Mouse (Mus musculus) heart, embryonic 15.5 days (tissue): Measurements from ENCODE around the gene Gm10663. TPM values are rescaled to one million over a fixed set of nuclear protein-coding genes. Genes with fewer than 3 reads are reported as not detected.

Source experiments
- ATAC-seq: fragments of 200-750 bp; cut with Nextera tagmentation; replicated peaks from 2 replicates; pipeline ENCODE4 v1.8.0; 2017; ENCODE audit warnings: low read depth, moderate TSS enrichment; ENCODE audit not compliant: insufficient number of reproducible peaks, insufficient read depth, low FRiP score
- H3K27ac ChIP-seq: fragments of 300-500 bp; sonication (generic); 2 replicates; pipeline ENCODE4 v1.5.1; 2015; ENCODE audit warnings: mild to moderate bottlenecking, inconsistent platforms
- H3K27me3 ChIP-seq: fragments of 300-500 bp; sonication (generic); 2 replicates; pipeline ENCODE4 v1.6.1; 2015; ENCODE audit warnings: inconsistent platforms
- H3K36me3 ChIP-seq: fragments of 300-500 bp; sonication (generic); 2 replicates; pipeline ENCODE4 v1.6.1; 2015; ENCODE audit warnings: mild to moderate bottlenecking, inconsistent platforms
- H3K4me1 ChIP-seq: fragments of 300-500 bp; sonication (generic); replicated peaks from 2 replicates; pipeline ENCODE4 v1.6.1; 2015; ENCODE audit warnings: inconsistent platforms
- H3K4me2 ChIP-seq: fragments of 300-500 bp; sonication (generic); 2 replicates; pipeline ENCODE4 v1.6.1; 2015; ENCODE audit warnings: inconsistent platforms, mild to moderate bottlenecking, moderate library complexity
- H3K4me3 ChIP-seq: fragments of 300-500 bp; sonication (generic); 2 replicates; pipeline ENCODE4 v1.5.1; 2015; ENCODE audit warnings: mild to moderate bottlenecking, inconsistent platforms
- H3K9ac ChIP-seq: fragments of 300-500 bp; sonication (generic); 2 replicates; pipeline ENCODE4 v1.6.1; 2015; ENCODE audit warnings: mild to moderate bottlenecking, inconsistent platforms
- H3K9me3 ChIP-seq: fragments of 300-500 bp; sonication (generic); replicated peaks from 2 replicates; pipeline ENCODE4 v1.6.1; 2016; ENCODE audit warnings: inconsistent platforms
- WGBS: fragments of 180-500 bp; shearing (Covaris S2); methylation state at CpG from one replicate; pipeline ENCODE4 v1.1.7; 2015; ENCODE audit warnings: mixed read lengths; 5-methylcytosine and 5-hydroxymethylcytosine counted together
- polyA plus RNA-seq: library from polyadenylated mRNA; unstranded; fragments of >200 nt; fragmentation: Nextera tagmentation; extraction: Ambion mirVana; gene quantifications from 2 replicates; pipeline ENCODE4 v1.2.1, GENCODE M21; 2015

The Gm10663 gene
- polyA plus RNA-seq, 1 experiment from 2014 or later: not detected

GRCm38 (mm10) chr8:65053554-65053953 is 21.3 kb upstream of the Gm10663 start:
- ATAC-seq: no peak
- WGBS: 78% methylated on average over 3 of the region's 3 CpGs
- H3K36me3 ChIP-seq: no peaks in the 10 kb centered on the region

DNA sequence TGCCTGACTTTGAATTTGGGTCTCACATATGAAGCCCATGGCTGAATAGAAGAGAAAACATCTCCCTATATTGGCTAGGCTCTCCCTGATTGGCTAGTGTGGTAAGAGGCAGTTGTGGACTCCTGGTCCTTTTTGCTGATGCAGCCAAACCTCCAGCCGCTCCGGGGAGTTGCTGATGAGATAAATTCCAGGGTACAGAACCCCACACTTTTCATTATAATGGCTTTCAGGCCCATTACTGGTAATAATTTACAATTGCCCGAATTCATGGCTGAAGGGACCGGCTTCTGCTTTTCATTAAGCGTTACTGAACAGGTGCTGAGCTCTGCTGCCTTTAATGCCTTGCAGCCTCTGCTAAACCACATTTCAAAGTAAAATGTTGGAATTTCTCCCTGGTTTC is 20.9 kb upstream of the Gm10663 start:
- no peak for ATAC-seq
- Histone ChIP-seq H3K27ac (no peak overlapping the region), H3K4me2 (no peak overlapping the region), H3K4me1 (no peaks in the 10 kb centered on the region), H3K27me3 (no peaks in the 10 kb centered on the region), H3K9ac (no peak overlapping the region), H3K4me3 (no peak overlapping the region), H3K36me3 (no peaks in the 10 kb centered on the region), H3K9me3 (no peaks in the 10 kb centered on the region)
- 68% methylated on average over 5 of the region's 5 CpGs for WGBS

More at GRCm38 (mm10) chr8:65053554-65053953, 21.3 kb upstream of the Gm10663 start:
- no peak overlapping the region for H3K27ac ChIP-seq
- no peaks in the 10 kb centered on the region for H3K4me1 ChIP-seq
- no peak overlapping the region for H3K4me3 ChIP-seq
- no peaks in the 10 kb centered on the region for H3K9me3 ChIP-seq
- H3K9ac ChIP-seq: no peak overlapping the region
- H3K27me3 ChIP-seq: no peaks in the 10 kb centered on the region
- no peak overlapping the region for H3K4me2 ChIP-seq

DNA sequence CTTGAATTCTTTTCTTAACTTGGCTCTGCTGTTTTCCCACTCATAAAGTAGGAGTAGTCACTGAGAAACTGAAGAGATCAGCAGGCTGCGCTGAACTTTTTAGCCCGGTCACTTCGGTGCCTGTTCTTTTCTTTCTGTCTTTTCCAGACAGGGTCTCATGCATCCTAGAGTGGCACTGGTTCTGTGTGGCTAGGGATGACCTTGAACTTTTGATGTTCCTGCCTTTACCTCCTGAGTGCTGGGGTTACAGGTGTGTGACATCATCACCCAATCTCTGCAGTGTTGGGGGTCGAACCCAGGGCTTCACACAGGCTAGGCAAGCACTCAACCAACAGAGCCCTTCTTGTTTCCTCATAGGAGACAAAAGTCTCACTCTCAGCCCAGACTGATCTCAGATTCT is 18.1 kb upstream of the Gm10663 start:
- WGBS: 84% methylated on average over 4 of the region's 4 CpGs
- Histone ChIP-seq H3K4me3 (no peak overlapping the region), H3K9ac (no peak overlapping the region), H3K27ac (no peak overlapping the region), H3K36me3 (no peaks in the 10 kb centered on the region), H3K9me3 (no peaks in the 10 kb centered on the region), H3K4me2 (no peak overlapping the region), H3K27me3 (no peaks in the 10 kb centered on the region), H3K4me1 (no peaks in the 10 kb centered on the region)
- no peak for ATAC-seq

DNA sequence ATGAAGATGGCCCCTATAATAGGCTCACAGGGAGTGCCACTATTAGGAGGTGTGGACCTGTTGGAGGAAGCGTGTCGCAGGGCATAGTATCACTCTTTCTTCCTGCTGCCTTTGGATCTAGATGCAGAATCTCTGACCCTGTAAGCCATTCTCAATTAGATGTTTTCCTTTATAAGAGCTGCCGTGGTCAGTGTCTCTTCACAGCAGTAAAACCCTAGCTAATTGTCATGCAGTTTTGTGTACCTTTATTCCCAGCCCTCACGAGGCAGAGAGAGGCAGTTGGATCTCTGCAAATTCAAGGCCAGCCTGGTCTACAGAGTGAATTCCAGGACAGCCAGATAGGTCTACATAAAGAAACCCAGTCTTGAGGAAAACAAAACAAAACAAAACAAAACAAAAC is 12.6 kb upstream of the Gm10663 start:
- 86% methylated on average over 4 of the region's 4 CpGs for WGBS
- no peak overlapping the region for H3K27ac ChIP-seq

GRCm38 (mm10) chr8:65064071-65064470 is 10.8 kb upstream of the Gm10663 start:
- Histone ChIP-seq H3K4me3 (no peak overlapping the region), H3K9me3 (no peaks in the 10 kb centered on the region), H3K9ac (no peak overlapping the region), H3K4me2 (no peak overlapping the region), H3K36me3 (no peaks in the 10 kb centered on the region), H3K27ac (no peak overlapping the region), H3K4me1 (no peaks in the 10 kb centered on the region), H3K27me3 (no peaks in the 10 kb centered on the region)
- no peak for ATAC-seq
- WGBS: 45% methylated on average over 2 of the region's 2 CpGs

More for the DNA sequence above, 12.6 kb upstream of the Gm10663 start:
- ATAC-seq: no peak
- no peak overlapping the region for H3K9ac ChIP-seq
- no peaks in the 10 kb centered on the region for H3K9me3 ChIP-seq
- no peak overlapping the region for H3K4me2 ChIP-seq
- no peaks in the 10 kb centered on the region for H3K4me1 ChIP-seq
- H3K36me3 ChIP-seq: no peaks in the 10 kb centered on the region
- no peak overlapping the region for H3K4me3 ChIP-seq
- H3K27me3 ChIP-seq: no peaks in the 10 kb centered on the region

GRCm38 (mm10) chr8:65065622-65066021 is 9.2 kb upstream of the Gm10663 start:
- no peak overlapping the region for H3K9ac ChIP-seq

DNA sequence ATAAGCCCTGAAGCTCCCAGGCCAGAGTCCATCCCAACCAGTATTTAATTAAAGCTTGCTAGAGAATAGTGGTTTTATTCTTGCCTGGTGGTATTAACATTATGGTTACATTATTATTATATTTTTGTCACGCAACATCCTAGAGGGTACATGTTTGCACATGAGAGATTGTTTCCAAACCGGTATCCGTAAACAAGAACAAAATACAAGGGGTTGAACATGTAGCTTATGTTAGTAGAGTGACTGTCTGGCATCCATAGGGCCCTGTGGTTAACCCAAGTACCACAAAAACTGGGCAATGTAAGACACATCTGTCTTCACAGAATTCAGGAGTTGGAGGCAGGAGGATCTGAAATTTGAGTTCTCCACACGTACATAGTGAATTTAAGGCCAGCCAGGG is 7.8 kb upstream of the Gm10663 start:
- WGBS: 92% methylated on average over 4 of the region's 4 CpGs
- no peak overlapping the region for H3K4me2 ChIP-seq
- no peaks in the 10 kb centered on the region for H3K36me3 ChIP-seq
- no peaks in the 10 kb centered on the region for H3K4me1 ChIP-seq
- no peak overlapping the region for H3K4me3 ChIP-seq
- no peaks in the 10 kb centered on the region for H3K27me3 ChIP-seq
- H3K27ac ChIP-seq: no peak overlapping the region
- no peak for ATAC-seq
- H3K9me3 ChIP-seq: no peaks in the 10 kb centered on the region
- H3K9ac ChIP-seq: no peak overlapping the region

More at GRCm38 (mm10) chr8:65065622-65066021, 9.2 kb upstream of the Gm10663 start:
- Histone ChIP-seq H3K4me3 (no peak overlapping the region), H3K36me3 (no peaks in the 10 kb centered on the region), H3K4me1 (no peaks in the 10 kb centered on the region), H3K4me2 (no peak overlapping the region), H3K9me3 (no peaks in the 10 kb centered on the region), H3K27me3 (no peaks in the 10 kb centered on the region), H3K27ac (no peak overlapping the region)
- 95% methylated on average over 3 of the region's 3 CpGs for WGBS
- ATAC-seq: no peak

GRCm38 (mm10) chr8:65067694-65068472 is 7.0 kb upstream of the Gm10663 start:
- Histone ChIP-seq H3K27ac (no peak overlapping the region), H3K4me2 (no peak overlapping the region), H3K27me3 (no peaks in the 10 kb centered on the region), H3K4me1 (no peaks in the 10 kb centered on the region), H3K4me3 (no peak overlapping the region), H3K36me3 (no peaks in the 10 kb centered on the region), H3K9ac (no peak overlapping the region), H3K9me3 (no peaks in the 10 kb centered on the region)
- no peak for ATAC-seq
- 49% methylated on average over 10 of the region's 10 CpGs for WGBS

DNA sequence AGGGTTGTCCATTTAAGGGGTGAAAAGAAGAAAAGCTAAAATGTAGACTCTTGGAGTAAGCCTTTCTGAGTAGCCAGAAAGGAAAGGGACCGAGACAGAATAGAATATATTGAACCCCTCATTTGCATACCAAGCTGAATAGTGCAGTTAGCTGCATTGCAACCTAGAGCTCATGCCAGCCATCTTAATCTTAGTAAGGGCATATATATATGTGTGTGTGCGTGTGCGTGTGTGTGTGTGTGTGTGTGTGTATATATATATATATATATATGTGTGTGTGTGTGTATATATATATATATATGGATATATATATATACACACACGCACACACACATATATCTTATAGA is 6.4 kb upstream of the Gm10663 start:
- H3K4me2 ChIP-seq: no peak overlapping the region
- no peaks in the 10 kb centered on the region for H3K27me3 ChIP-seq
- H3K4me1 ChIP-seq: no peaks in the 10 kb centered on the region
- H3K4me3 ChIP-seq: no peak overlapping the region
- no peak overlapping the region for H3K9ac ChIP-seq
- H3K27ac ChIP-seq: no peak overlapping the region
- no peaks in the 10 kb centered on the region for H3K36me3 ChIP-seq
- WGBS: 86% methylated on average over 4 of the region's 4 CpGs
- no peak for ATAC-seq
- H3K9me3 ChIP-seq: no peaks in the 10 kb centered on the region

DNA sequence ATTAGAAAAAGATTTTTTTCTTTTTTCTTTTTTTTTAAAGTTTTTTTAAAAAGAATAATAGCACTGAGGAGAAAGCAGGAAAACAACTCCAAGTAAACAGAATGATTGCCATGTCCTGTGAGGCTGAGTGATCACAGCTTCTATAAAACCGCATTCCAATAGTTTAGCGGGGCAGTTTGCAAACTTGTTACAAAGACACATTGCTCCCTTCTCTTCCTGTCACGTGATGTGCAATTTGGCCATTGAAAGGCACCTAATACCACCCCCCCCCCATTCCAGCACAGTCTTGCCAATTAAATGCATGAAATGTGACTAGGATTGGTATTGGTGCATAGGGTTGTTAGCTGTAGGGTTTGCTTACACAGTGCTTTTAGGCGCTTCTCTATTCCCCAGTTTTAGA is 3.8 kb upstream of the Gm10663 start:
- Histone ChIP-seq H3K9ac (no peak overlapping the region), H3K27me3 (no peaks in the 10 kb centered on the region), H3K36me3 (no peaks in the 10 kb centered on the region), H3K9me3 (no peaks in the 10 kb centered on the region), H3K4me2 (no peak overlapping the region), H3K27ac (no peak overlapping the region), H3K4me3 (no peak overlapping the region), H3K4me1 (no peaks in the 10 kb centered on the region)
- WGBS: 82% methylated on average over 4 of the region's 4 CpGs
- no peak for ATAC-seq

DNA sequence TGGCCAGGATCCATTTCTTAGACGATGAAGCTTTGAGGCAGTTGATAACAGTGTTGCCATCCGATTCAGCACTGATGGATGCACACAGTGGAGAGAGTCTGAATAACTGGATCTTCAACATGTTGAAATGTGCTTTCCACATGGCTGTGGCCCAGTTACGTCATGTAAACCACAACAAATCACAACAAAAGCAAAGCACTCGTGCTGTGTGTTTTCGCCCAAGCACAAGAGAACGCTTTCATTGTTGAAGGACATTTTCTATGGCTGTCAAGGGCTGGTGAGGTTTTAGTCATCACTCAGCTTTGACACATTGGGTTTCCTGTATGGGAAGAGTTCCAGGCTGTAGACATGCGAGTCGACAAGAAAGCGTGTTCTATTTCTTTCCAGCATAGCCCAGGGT is 5.9 kb downstream of the Gm10663 start:
- Histone ChIP-seq H3K9ac (no peak overlapping the region), H3K9me3 (no peaks in the 10 kb centered on the region), H3K27ac (no peak overlapping the region), H3K27me3 (no peaks in the 10 kb centered on the region), H3K4me1 (peaks cover 3% of the 10 kb centered on the region; the same call in 1 of the 2 replicates), H3K36me3 (no peaks in the 10 kb centered on the region), H3K4me3 (no peak overlapping the region), H3K4me2 (no peak overlapping the region)
- WGBS: 58% methylated on average over 9 of the region's 9 CpGs
- ATAC-seq: no peak

DNA sequence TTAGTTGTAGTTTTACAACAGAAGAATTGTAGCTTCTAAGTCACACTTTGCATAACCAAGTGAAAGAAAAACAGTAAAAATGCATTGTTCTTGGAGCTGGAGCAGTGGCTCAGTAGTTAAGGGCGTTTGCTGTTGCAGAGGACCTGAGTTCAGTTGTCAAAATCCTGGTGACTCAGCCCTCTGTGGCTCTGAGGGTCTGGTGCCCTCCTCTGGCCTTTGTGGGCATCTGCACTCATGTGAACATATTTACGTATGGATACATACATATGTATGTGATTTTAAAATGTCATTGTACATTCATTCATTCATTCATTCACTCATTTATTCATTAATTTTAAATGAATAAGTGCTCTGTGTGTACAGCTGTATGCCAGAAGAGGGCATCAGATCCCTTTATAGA is 10.8 kb downstream of the Gm10663 start:
- no peaks in the 10 kb centered on the region for H3K9me3 ChIP-seq
- 69% methylated on average over 2 of the region's 2 CpGs for WGBS
- no peak overlapping the region for H3K9ac ChIP-seq
- H3K27me3 ChIP-seq: no peaks in the 10 kb centered on the region
- ATAC-seq: no peak
- H3K4me2 ChIP-seq: no peak overlapping the region
- peaks cover 3% of the 10 kb centered on the region; the same call in 1 of the 2 replicates for H3K4me1 ChIP-seq
- H3K27ac ChIP-seq: no peak overlapping the region
- H3K4me3 ChIP-seq: no peak overlapping the region
- no peaks in the 10 kb centered on the region for H3K36me3 ChIP-seq
